Mouse (Mus musculus): ENCODE measurements around the gene Pakap.
"Not testable (repeated sequence)": the region's sequence is repeated elsewhere in the genome, so short reads cannot be mapped to it uniquely, and the experiment has no call there.

Gene Pakap

DNA sequence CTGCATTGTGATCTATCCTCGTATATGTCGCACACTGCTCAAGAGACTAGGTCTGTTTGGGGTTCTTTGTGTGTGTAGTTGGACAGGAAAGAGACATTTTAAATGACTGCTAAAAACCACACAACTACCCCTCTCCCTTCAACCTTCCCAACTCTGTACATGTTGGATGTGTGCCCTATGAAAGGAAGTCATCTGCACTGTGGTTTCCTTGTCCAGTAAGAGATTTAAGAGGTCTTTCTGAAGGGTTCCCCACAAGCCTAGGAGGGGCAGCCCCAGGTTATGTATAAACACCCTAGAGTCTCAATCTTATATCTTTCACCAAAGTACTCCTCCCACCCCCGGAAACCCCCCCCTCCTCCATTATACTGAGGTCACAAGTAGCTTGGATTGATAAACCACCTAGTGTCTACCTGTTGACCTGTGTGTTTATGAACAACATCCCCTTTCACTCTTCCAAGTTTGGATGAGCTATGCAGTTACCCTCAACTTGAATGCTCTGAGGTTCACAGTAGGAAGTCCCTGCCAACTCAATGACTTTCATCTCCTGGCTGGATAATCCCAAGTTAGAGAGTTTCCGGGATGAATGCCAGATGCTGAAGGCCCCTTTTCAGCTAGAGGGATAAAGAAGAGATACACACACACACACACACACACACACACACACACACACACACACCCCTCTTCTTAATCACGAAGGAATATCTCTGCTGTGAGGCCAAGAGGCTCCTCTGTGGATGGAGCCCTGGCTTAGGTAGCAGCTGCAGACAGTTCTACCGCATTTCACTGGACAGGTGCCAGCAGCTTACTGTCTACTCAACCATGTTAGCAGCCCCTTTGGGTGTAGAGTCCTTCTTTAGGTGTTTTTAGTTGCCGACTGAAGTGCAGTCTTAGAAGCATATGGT, 315.8 kb downstream of the Pakap start:
- peak; percentile 76 for DNase-seq (ENCODE audit: low read depth)

DNA sequence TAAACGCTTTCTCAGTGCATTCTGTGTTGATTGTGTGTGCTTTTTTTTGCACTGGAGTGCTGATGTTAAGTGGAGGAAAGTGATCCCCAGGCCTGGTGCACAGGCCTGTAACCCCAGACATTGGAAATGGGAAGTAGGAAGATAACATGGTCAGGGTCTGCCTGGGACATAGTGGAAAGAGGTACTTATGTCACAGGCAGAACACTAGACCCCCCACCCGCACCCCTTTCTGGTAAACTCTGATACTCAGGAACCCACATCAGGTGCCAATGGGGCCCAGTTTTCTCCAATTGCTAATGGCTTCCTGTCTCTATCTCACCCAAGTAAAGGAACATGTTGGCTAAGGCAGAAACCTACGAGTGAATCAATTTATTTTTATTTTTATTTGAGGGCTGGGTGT, 316.5 kb downstream of the Pakap start:
- no peak for DNase-seq (ENCODE audit: low read depth)

DNA sequence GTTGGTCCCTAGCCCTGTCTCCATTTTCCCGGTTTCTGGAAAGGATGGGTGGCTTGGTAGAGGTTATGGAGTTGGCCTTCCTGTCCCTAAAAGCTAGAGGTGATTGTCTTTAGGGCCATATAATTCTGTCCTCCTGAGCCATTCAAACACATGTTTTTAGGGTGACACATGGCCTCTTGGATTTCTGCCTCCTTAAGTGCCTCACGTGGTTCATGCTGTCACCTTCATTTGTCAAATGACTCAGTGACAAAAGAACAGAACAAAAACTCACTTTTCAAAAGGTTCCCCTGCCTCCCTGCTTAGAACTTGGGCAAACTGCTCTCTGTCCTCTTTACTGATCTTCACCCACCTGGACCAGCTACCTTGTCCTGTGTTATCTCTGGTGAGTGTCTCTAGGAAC, 317.2 kb downstream of the Pakap start:
- DNase-seq (ENCODE audit: low read depth), result no peak

DNA sequence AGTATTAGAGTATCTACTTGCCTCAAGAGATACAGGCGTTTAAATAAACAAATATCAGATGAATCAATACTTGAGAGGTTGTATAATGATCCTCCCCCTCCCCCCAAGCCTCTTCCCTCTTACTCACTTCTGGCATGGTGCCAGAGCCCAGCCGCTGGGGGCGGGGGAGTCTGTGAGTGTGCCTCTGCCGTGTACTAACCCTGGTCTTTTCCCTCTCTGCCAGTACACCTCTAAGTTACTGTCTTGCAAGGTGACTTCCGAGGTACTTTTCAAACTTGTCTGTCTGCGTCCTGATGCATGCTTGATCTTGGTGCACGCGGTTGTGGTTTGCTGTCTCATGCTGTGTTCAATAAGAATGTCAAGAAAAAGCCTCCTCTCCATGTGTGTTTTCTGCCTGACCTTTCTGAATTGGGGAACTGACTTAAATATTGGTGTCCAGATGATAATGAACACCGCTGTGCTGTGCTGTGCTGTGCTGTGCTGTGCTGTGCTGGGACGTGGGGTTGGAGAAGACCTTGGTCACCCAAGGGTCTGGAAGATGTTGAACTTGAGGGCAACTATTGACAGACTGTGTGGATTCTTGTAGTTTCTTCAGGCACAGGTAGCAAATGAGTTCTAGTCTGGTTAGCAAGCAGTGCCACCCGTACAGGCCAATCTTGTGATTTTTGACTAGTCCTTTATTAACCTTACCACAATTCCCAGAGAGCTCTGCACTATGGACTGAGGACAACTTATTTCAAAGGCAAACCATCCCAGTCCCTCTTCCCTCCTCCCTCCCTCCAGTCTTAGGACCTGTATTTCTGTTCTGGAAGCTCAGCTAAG, 318.3 kb downstream of the Pakap start:
- DNase-seq (ENCODE audit: low read depth), result peak; percentile 73

DNA sequence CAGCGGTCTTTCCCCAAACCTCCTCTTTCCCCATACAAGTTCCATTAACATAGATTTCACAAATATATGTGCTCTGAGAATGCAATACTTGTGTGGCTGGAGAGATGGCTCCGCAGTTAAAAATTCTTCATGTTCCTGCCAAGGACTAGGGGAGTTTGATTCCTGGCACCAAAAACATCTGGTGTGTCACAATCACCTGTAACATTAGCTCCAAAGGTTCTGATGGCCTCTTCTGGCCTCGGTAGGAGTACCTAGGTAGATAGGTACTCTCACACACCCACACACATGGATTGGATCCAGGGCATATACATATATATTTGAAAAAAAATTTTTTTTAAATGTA, 318.9 kb downstream of the Pakap start:
- DNase-seq (ENCODE audit: low read depth), result no peak

DNA sequence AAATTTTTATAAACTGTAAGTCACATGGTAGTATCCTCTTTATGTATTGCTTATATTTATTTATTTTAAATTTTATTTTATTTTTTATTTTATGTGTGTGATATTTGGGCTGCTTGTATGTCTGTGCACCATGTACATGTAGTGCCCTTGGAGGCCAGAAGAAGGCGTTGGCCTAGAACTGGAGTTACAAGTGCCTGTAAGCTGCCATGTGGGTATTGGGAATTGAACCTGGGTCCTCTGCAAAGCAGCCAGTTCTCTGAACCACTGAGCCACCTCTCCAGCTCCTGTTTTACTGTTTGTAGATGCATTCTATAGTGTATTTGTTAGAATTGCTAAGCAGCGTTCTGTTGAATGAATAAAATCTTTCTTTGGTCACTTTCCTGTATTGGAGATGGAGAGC, 320.3 kb downstream of the Pakap start:
- DNase-seq (ENCODE audit: low read depth), result no peak

DNA sequence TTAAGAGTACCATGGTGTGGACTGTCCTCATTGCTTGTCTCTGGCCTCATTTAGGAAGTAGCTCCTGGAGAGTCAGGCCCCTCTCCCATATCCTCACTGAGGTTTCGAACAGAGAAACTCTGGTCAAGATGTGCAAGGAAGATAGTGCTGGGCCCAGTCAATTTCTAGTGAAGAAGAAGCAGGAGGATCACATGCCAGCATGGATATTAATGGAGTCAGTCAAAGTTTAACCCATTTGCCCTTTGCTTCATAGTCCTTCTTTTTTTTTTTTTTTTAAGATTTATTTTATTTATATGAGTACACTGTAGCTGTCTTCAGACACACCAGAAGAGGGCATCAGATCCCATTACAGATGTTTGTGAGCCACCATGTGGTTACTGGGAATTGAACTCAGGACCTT, 321.0 kb downstream of the Pakap start:
- not testable (repeated sequence) for DNase-seq (ENCODE audit: low read depth)

DNA sequence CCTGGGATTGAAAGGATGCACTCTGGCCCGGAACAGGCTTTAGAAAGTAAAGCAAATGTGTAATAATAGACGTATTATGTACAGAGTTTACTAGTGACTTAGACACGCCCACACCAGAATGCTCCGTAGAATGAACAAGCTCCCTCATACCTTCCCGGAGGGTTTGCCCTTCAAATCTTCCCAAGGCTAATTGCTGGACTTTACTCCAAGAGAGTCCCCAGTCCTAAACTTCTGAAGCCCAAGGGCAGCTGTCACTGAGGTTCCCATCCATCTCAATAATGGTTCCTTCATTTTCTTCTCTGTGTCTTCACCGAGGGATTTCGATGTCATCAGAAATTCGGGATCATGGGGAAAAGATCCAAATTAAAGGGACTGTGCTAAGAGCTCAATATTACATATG, 321.8 kb downstream of the Pakap start:
- DNase-seq (ENCODE audit: low read depth), result no peak

DNA sequence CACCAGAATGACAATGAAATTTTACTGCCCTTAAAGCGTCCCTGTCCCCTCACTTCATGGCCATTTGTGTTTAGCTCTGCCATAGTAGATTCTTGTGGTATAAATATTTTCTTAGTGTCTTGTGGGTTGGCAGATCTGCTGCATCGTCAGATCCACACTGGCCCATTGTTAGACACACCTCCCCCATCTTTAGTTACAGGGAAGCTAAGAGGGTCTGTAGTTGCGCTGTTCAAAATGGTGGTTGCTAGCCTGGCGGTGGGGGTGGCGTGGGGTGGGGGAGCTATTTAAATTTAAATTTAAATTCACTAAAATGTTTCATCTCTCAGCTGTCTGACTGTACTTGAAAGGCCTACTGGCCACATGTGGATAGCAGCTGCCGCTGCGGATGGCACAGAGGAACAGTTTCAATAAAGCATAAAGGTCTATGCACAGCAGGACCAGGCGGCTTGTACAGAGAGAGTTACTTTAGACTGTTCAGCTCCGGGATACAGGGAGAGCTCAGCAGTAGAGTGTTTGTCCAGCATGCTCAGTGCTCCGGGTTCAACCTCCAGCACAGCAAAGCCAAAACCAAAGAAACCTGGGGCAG, 324.1 kb downstream of the Pakap start:
- no peak for DNase-seq (ENCODE audit: low read depth)

DNA sequence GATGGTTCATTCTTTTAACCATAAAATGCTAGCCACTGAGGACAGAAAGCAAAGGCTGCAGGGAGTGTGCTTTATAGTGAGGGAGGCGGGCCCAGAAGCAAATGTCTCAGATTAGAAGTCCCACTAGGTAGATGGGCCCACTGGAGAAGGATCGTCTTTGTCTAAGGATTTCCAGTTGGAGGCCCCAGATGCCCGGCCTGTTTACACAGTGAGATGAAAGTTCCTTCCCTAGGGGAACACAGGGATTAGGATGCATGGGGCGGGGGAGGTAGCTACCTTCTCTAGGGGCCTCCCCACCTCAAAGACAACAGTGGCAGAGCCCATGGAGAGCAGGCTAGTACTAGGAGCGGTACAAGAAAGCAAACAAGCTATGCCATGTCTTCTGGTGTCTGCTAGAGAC, 327.2 kb downstream of the Pakap start:
- DNase-seq (ENCODE audit: low read depth), result no peak

DNA sequence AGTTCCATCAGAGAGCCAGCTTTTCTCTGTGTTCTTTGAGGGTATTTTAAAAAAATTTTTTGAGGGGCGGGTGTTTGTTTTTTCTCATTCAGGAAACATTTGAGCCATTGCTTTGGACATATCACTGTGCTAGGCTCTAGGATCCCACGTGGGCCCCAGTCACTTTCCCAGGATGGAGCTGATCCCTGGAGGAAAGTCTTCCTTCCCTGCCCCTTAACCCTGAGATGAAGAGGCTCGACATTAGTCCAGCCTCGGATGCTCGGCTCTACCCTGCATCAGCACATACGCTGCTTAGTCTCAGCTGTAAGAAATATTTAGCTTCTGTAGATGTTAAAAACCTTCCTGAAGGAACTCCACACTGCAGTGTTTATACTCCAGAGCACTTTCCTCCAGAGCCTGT, 327.9 kb downstream of the Pakap start:
- DNase-seq (ENCODE audit: low read depth), result no peak

DNA sequence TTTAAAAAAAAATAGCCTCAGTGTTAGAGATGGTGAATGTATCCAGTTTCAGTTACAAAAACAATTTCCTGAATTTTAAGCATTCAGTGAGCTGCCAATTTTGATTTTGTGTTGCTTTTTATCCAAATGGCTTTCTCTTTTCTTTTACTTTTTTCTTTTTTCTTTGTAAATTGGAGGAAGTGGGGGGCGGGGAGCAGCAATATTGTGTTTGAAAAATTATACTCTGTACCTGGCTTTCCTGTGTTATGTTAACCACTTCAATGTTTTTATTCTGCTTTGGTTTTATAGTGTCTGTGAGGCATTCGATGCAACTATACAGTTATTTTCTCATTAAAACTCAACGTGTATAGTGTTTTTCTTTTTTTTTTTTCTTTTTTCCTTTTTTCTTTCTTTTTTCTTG, 328.7 kb downstream of the Pakap start:
- DNase-seq (ENCODE audit: low read depth), result no peak

DNA sequence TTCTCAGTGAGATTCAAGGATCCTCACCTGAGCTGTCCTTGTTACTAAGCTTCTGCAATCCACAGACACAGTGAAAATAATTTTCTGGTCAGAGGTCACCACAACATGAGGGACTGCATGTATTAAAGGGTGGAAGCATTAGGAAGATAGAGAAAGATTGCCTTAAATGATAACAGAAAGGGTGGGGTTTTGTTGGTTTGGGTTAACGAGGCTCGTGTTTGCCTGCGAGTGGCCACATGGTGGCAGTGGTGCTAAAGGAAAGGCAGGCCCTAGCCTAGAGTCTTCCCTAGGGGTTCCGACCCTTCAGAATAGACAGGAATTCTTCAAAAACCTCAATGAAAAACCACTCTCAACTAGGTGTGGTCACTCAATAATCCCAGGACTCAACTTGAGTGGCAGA, 333.2 kb downstream of the Pakap start:
- peak; percentile 62 for DNase-seq (ENCODE audit: low read depth)

DNA sequence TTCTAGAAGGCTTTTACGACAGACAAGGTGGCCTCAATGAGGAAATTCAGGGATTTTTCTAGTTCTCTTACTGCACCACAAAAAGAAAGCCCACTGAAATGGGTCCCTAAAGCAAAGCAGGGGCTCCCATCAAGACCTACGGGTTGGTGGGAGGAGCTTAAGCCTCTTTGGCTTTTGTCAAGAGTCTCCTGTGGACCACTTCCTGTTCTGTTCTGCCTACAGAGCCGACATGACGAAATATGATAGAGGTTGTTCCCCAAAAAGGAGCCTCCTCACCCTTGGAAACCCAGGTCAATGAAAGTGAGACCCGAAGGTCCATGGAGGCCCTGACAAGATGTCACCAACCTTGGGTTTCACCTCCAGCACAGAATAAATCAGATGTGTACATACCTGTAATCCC, 334.6 kb downstream of the Pakap start:
- no peak for DNase-seq (ENCODE audit: low read depth)

DNA sequence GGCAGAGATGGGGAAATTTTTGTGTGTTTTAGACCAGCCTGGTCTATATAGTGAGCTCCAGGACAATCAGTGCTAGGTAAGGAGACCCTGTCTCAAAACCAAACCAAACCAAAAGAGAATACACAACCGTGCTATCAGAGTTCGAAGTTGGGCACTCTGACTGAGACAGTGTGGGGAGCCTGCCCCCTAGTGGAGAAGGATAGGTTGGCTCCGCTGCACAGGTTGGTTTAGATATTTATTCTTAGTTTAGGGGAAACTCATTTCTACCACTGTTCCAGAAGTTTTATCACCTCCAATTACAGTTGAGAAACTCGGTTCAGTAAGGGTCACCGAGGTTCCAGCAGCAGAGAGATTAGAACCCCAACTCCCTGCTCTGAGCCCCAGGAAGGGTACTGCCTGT, 336.2 kb downstream of the Pakap start:
- DNase-seq (ENCODE audit: low read depth), result peak; percentile 91

DNA sequence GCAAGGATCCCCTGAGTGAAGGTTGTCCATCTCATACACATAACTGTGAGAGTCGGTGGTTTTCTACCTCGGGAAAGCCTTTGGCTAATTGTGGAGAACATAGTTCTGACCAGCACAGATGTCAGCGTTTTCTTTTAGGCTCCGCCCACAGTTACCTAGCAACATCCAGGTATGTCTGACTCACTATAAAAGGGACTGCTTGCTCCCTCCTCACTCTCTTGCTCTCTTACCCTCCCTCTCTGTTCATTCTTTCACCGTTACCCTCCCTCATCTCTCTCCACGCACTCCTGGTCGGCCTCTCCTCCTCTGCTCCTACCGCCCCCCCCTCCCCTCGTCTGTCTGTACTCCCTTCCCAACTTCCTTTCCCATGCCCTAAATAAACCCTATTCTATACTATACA, 336.7 kb downstream of the Pakap start:
- DNase-seq (ENCODE audit: low read depth), result no peak

DNA sequence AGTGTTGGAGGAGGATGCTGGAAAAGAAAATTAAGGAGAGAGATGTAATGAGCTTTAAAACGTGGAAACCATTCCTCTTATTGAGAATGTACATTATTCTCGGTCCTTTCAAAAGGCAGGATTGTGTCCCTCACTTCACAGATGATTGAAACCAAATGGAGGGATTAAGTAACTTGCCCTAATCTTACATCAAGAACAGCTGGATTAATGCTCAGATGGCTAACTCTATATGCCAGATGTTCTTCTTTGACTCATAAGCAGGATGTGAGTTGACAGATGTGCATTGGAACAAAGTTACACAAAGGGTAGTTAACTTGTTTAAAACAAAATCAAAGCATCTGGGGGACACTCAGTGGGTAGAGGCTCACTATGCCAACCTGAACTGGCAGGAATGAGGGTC, 338.7 kb downstream of the Pakap start:
- DNase-seq (ENCODE audit: low read depth), result peak; percentile 43

DNA sequence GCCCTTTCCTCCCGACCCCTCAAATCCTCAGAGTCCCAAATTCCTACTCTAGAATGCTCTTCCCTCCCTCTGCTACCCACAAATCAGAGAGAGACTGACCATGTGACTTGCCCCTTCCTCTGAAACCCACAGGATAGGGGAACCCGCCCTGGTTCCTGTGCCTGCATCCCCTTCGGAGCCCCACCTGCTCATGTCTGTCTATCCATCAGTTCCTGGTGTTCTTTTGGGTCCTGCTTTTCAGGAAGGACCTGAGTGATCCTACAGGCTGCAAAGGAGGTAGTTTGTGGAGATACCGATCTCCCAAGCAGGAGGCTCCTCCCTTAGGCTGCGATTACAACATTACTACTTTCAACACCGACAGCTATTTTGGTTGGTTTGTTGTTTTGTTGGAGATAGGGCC, 340.9 kb downstream of the Pakap start:
- DNase-seq (ENCODE audit: low read depth), result no peak

DNA sequence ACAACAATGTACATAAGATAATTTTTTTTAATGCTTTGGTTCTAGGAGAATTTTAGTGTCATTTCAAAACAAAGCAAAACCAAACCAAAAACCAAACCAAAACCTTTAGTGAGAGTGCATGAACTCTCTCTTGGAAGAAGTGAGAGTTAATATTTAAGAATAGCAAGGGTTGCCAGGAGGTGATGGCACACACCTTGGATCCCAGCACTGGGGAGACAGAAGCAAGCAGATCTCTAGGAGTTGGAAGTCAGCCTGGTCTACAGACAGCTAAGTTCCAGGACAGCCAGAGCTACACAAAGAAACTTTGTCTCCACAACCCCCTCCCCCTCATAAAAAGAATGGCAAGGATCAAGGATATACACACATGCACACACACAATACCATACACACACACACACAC, 345.0 kb downstream of the Pakap start:
- DNase-seq (ENCODE audit: low read depth), result no peak

DNA sequence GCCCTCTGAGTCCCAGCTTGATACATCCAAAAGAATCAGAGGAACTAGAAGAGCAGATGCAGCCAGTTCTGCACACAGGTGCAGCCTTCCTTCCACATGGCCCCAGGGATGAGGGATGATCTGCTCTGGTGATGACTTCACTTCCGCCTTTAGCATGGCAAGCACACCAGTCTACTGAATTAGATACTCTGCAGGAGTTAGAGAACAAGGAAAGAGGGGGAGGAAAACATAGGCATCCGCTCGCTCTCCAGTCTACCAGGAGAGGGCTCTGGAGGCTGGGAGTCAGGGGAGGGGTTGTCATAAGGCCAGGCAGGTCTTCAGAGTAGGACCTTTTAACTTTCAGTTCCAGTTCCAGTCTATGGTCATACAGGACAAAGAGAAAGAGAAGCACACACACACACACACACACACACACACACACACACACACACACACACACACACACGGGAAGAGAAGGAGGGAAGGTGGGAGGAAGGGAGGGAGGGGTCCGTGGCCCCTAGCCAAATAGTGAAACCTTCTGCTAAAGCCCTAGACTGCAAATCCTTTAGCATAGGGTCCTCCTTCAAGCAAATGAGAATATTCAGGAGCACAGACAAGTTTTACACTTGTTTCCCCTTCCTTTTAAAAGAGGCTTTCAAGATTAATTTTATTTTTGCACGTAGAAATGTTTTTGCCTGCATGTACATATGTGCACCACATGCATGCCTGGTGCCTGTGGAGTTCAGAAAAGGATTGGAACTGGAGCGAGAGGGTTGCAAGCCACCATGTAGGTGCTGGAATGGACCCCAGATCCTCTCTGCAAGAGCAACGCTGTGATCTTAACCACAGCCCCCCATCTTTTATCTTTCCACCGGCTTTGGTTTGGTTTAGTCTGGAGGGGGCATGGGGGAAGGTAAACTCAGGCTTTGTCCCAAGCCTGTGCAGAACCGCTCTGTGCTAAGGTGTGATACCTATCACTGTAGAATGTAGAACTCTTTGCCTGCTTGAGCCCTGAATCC, 346.5 kb downstream of the Pakap start:
- no peak for DNase-seq (ENCODE audit: low read depth)

DNA sequence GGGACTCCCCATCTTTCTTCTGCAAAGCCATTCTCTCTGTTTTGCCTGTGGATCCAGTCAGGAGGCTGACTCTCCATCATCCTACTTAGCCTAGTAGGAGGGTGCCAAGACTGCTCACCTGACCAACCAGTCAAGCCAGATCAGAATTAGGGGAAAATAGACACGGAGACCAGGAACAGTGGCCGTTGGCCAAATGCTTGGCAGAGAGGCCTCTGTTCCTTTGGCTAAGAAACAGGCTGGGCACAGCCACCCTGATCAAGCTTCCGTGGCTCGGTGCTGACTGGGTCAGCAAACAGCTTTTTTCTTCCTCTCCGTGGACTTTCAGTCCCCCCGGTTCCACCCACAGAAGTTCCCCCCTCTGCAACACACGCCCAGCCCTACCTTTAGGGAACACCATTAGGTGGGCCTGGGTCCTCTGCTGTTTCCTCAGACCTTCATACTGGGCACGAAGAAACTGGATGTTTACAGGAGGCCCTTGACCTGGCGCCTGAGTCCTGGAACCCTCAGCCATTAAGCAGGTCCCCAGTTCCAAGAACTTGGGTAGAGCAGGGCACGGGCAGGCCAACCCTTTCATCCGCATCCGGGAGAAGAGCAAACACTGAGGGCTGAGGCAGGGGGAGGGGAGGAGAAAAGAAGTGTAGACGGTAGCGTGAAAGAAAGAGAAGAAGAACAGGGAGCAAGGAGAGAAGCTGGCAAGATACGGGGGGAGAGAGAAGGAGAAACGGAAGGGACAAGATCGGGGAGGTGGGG, 347.4 kb downstream of the Pakap start:
- DNase-seq (ENCODE audit: low read depth), result no peak

All from NIH3T3 (cell line).